Mouse (Mus musculus): ENCODE results near the gene Glis3. TPM values are rescaled to one million over a fixed set of nuclear protein-coding genes. Genes with fewer than 3 reads are reported as not detected.

Gene Glis3
- polyA plus RNA-seq, 1 experiment from 2014 or later = 1.8 TPM

DNA sequence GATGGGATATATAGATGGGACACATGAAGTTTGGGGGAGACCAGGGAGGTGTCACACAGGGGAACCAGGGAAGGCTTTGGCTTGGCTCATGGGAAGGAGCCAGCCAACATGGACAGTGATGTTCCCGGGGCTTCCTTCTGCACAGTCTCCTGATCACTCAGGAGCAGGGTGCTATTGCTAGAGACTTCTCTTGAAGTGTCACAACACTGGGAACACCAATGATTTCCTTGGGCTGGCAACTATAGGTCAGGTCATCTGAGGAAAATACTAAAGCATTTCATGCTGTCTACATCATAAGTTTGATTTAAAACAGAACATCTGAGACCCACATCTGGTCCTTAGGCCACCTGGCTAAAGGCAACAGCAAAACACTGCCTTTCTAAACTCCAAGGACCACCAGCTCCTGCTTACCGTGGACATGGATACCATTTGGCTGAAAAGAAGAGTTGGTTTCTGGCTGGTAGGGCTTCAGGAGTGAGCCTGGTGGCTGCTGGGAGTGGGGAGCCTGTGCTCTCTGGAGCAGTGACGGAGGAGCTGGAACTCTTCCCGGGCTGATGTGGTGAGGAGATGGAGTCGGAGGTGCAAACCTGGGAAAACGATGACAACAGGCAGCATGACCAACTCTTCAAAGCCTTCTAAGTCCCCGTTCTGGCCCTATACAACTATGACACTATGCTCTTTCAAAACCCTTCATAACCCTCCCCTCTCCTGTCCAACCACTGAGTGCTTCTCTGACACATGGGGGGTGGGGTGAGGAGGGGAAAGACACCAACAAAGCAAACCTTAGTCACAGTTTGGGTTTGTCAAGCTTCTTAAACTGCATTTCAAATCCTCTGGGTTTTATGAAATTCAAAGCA is 396.4 kb downstream of the Glis3 start:
- Histone ChIP-seq H3K27me3 (ENCODE audit: control insufficient read depth, insufficient read depth, low read length) (no peaks in the 10 kb centered on the region), H3K4me3 (ENCODE audit: low read depth, low read length) (no peak overlapping the region), H3K4me2 (replicated peaks; ENCODE audit: low read depth, low read length) (no peak overlapping the region), H3K27ac (ENCODE audit: low read length) (no peak overlapping the region), H3K36me3 (ENCODE audit: control insufficient read depth, insufficient read depth, low read length) (no peaks in the 10 kb centered on the region), H3K9ac (replicated peaks; ENCODE audit: low read depth, low read length) (no peak overlapping the region), H3K4me1 (ENCODE audit: control insufficient read depth, insufficient read depth, low read length) (no peaks in the 10 kb centered on the region), H3K9me3 (ENCODE audit: control insufficient read depth, low read depth, low read length) (no peaks in the 10 kb centered on the region)
- ATAC-seq (ENCODE audit: insufficient number of reproducible peaks, insufficient read depth, low FRiP score, low read depth) = no peak
- 87% methylated on average over 7 of the region's 7 CpGs for WGBS

DNA sequence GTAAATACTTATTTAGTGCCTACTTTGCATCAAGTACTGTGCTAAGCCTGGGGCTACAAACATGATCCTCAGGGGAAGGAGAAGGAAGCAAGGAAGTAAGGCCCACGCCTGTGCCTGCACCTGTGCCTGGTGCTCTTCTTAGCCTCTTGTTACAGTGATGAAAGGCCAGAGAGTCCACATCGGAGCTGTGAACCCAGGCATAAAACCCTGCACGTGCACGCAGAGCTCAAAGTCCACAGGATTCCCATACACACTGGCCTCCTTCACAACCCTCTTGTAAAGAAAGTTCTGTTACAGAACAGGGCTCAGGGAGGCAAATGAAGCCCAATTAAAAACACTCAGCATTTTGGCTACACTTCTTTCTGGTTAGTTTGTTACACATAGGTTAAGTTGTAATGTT is 398.5 kb downstream of the Glis3 start:
- Histone ChIP-seq H3K4me3 (ENCODE audit: low read depth, low read length) (no peak overlapping the region), H3K9ac (replicated peaks; ENCODE audit: low read depth, low read length) (no peak overlapping the region), H3K27me3 (ENCODE audit: control insufficient read depth, insufficient read depth, low read length) (no peaks in the 10 kb centered on the region), H3K27ac (ENCODE audit: low read length) (no peak overlapping the region), H3K4me2 (replicated peaks; ENCODE audit: low read depth, low read length) (no peak overlapping the region), H3K9me3 (ENCODE audit: control insufficient read depth, low read depth, low read length) (no peaks in the 10 kb centered on the region), H3K4me1 (ENCODE audit: control insufficient read depth, insufficient read depth, low read length) (no peaks in the 10 kb centered on the region), H3K36me3 (ENCODE audit: control insufficient read depth, insufficient read depth, low read length) (no peaks in the 10 kb centered on the region)
- WGBS = 82% methylated on average over 4 of the region's 4 CpGs
- ATAC-seq (ENCODE audit: insufficient number of reproducible peaks, insufficient read depth, low FRiP score, low read depth) = no peak

DNA sequence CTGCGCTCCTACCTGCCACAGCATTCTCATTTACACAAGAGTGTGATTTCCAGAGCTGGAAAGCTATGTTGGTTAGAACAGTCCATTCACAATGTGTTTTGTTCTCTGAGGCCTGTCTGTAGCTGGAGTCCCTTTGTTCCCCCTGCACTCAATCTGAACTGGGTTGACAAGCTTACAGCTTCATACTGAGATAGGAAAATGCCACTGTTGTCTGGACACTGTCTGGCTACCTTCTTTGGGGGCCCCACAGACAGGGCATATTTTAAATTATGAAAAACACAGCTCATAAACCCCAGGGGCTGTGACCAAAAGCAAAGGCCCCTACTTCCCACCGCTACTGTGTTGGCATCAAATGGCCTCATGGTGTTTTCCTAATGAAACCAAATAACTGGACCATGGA is 402.8 kb downstream of the Glis3 start:
- Histone ChIP-seq H3K9me3 (ENCODE audit: control insufficient read depth, low read depth, low read length) (no peaks in the 10 kb centered on the region), H3K4me1 (ENCODE audit: control insufficient read depth, insufficient read depth, low read length) (no peaks in the 10 kb centered on the region), H3K4me2 (replicated peaks; ENCODE audit: low read depth, low read length) (no peak overlapping the region), H3K9ac (replicated peaks; ENCODE audit: low read depth, low read length) (no peak overlapping the region), H3K36me3 (ENCODE audit: control insufficient read depth, insufficient read depth, low read length) (no peaks in the 10 kb centered on the region), H3K4me3 (ENCODE audit: low read depth, low read length) (no peak overlapping the region), H3K27me3 (ENCODE audit: control insufficient read depth, insufficient read depth, low read length) (no peaks in the 10 kb centered on the region), H3K27ac (ENCODE audit: low read length) (no peak overlapping the region)
- 91% methylated on average over 2 of the region's 2 CpGs for WGBS
- ATAC-seq (ENCODE audit: insufficient number of reproducible peaks, insufficient read depth, low FRiP score, low read depth) = no peak

DNA sequence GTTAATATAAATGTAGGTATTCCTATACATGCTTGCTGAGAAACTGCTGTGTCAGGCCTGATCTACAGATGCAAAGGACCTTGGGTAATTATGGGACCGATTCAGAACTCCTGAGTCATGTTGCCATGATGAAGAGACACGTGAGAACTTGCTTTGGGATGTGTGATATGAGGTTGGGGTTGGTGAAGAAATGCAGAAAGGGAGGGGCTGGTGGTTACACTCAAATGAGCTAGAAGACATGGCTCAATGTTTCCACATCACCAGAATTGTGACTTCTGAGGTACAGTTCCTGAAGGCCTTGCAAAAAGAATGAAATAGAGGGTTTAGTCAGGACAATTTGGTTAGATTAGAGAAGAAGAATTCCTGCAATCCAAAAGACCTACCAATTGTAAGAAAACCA is 405.4 kb downstream of the Glis3 start:
- Histone ChIP-seq H3K4me1 (ENCODE audit: control insufficient read depth, insufficient read depth, low read length) (no peaks in the 10 kb centered on the region), H3K36me3 (ENCODE audit: control insufficient read depth, insufficient read depth, low read length) (no peaks in the 10 kb centered on the region), H3K27me3 (ENCODE audit: control insufficient read depth, insufficient read depth, low read length) (no peaks in the 10 kb centered on the region), H3K9me3 (ENCODE audit: control insufficient read depth, low read depth, low read length) (no peaks in the 10 kb centered on the region), H3K4me2 (replicated peaks; ENCODE audit: low read depth, low read length) (no peak overlapping the region), H3K4me3 (ENCODE audit: low read depth, low read length) (no peak overlapping the region), H3K27ac (ENCODE audit: low read length) (no peak overlapping the region), H3K9ac (replicated peaks; ENCODE audit: low read depth, low read length) (no peak overlapping the region)
- ATAC-seq (ENCODE audit: insufficient number of reproducible peaks, insufficient read depth, low FRiP score, low read depth) = no peak
- 75% methylated on average over 2 of the region's 2 CpGs for WGBS

DNA sequence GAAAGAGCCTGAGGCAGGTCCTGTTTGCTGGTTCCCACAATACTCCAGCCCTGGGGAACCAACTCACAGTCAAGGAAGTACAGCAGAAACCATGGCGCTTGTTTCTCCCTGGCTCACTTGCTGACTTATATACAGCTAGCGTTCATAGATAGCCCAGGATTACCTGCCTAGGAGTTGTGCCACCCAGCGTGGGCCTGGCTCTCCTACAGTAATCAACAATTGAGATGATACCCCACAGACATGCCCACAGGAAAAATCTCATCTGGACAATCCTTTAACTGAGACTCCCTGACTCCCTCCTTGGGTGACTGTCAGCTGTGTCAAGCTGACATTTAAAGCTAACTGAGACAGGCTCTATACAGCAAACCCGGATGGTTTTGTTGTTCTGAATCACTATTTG is 405.9 kb downstream of the Glis3 start:
- Histone ChIP-seq H3K4me2 (replicated peaks; ENCODE audit: low read depth, low read length) (no peak overlapping the region), H3K9me3 (ENCODE audit: control insufficient read depth, low read depth, low read length) (no peaks in the 10 kb centered on the region), H3K4me1 (ENCODE audit: control insufficient read depth, insufficient read depth, low read length) (no peaks in the 10 kb centered on the region), H3K27ac (ENCODE audit: low read length) (no peak overlapping the region), H3K36me3 (ENCODE audit: control insufficient read depth, insufficient read depth, low read length) (no peaks in the 10 kb centered on the region), H3K4me3 (ENCODE audit: low read depth, low read length) (no peak overlapping the region), H3K27me3 (ENCODE audit: control insufficient read depth, insufficient read depth, low read length) (no peaks in the 10 kb centered on the region), H3K9ac (replicated peaks; ENCODE audit: low read depth, low read length) (no peak overlapping the region)
- WGBS = 82% methylated on average over 4 of the region's 4 CpGs
- no peak for ATAC-seq (ENCODE audit: insufficient number of reproducible peaks, insufficient read depth, low FRiP score, low read depth)

DNA sequence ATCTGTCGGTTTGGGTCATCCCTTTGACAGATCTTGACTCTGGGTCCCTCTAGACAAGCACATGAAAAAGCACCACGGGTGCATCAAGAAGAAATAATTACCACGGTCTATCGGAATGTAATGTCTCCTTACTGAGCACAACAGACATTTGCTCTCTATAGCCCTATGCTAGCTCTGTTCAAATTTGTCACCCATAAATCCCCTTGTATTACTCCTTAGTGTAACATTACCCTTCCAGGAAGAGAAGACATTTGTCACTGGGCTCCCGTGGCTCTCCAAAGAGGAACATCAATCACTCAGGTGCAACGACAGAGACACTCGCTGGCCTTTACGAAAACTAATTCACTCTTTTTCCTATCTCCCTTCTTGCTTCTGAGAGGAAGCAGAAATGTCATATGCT is 413.0 kb downstream of the Glis3 start:
- no peak overlapping the region for H3K4me3 ChIP-seq (ENCODE audit: low read depth, low read length)
- no peak for ATAC-seq (ENCODE audit: insufficient number of reproducible peaks, insufficient read depth, low FRiP score, low read depth)
- H3K4me2 ChIP-seq (replicated peaks; ENCODE audit: low read depth, low read length) = no peak overlapping the region
- no peaks in the 10 kb centered on the region for H3K36me3 ChIP-seq (ENCODE audit: control insufficient read depth, insufficient read depth, low read length)
- no peak overlapping the region for H3K9ac ChIP-seq (replicated peaks; ENCODE audit: low read depth, low read length)
- no peak overlapping the region for H3K27ac ChIP-seq (ENCODE audit: low read length)
- no peaks in the 10 kb centered on the region for H3K4me1 ChIP-seq (ENCODE audit: control insufficient read depth, insufficient read depth, low read length)
- 51% methylated on average over 8 of the region's 8 CpGs for WGBS
- H3K27me3 ChIP-seq (ENCODE audit: control insufficient read depth, insufficient read depth, low read length) = no peaks in the 10 kb centered on the region
- no peaks in the 10 kb centered on the region for H3K9me3 ChIP-seq (ENCODE audit: control insufficient read depth, low read depth, low read length)

DNA sequence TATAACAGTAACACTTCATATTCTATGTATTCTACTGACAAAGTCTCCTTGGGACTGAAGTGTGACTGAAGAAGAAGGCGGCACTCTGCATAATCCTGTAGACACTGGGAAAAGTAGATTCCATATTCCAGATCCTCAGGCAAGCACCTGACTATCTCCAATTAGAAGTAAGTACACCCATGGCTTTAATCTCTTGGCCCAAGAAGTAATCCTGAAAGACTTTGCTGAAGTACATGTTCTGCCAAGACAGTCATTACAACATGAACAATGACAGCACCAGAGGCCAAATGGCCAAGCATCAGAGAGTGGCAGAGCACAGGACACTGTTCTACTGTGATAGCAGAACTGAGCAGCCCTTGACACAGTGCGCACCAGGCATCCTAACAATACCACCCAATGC is 414.1 kb downstream of the Glis3 start:
- Histone ChIP-seq H3K27me3 (ENCODE audit: control insufficient read depth, insufficient read depth, low read length) (no peaks in the 10 kb centered on the region), H3K9me3 (ENCODE audit: control insufficient read depth, low read depth, low read length) (no peaks in the 10 kb centered on the region), H3K4me1 (ENCODE audit: control insufficient read depth, insufficient read depth, low read length) (no peaks in the 10 kb centered on the region), H3K4me2 (replicated peaks; ENCODE audit: low read depth, low read length) (no peak overlapping the region), H3K27ac (ENCODE audit: low read length) (no peak overlapping the region), H3K4me3 (ENCODE audit: low read depth, low read length) (no peak overlapping the region), H3K36me3 (ENCODE audit: control insufficient read depth, insufficient read depth, low read length) (no peaks in the 10 kb centered on the region), H3K9ac (replicated peaks; ENCODE audit: low read depth, low read length) (no peak overlapping the region)
- ATAC-seq (ENCODE audit: insufficient number of reproducible peaks, insufficient read depth, low FRiP score, low read depth) = no peak
- 92% methylated on average over 2 of the region's 2 CpGs for WGBS

DNA sequence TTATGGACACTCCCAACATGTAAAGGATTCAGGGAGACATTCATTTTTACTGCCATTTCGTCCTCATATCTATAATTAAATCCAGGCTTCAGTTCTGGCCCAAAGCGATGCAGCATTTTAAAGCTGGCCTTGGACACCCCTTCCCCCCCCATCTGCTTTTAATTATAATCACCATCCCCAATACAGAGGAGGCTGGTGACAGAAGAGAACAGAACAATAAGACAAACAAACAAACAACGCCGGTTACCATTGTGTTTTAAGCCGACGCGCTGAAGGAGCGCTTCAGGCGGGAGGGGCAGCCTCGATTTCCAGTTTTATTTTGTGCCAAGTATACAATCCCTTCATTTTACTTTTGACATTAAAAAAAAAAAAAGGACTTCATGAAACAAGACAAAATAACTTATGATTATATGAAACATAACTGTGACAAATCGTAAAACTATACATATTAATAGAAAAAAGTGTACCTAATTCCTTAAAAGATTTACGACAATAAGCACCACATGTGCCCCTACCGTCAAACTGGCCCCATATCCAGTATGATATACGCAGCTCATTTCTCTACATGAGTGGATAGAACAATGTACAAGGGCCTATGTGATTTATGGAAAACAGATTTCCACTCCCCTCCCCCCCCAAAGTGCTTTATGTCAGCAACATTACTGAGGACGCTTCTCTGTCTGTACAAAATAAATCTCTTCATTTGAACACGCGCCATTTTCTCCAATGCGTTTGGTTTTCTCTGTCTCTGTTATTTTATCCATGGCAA is 420.8 kb downstream of the Glis3 start:
- WGBS = 87% methylated on average over 18 of the region's 18 CpGs
- no peaks in the 10 kb centered on the region for H3K9me3 ChIP-seq (ENCODE audit: control insufficient read depth, low read depth, low read length)
- no peaks in the 10 kb centered on the region for H3K27me3 ChIP-seq (ENCODE audit: control insufficient read depth, insufficient read depth, low read length)
- no peak overlapping the region for H3K9ac ChIP-seq (replicated peaks; ENCODE audit: low read depth, low read length)
- H3K27ac ChIP-seq (ENCODE audit: low read length) = no peak overlapping the region
- no peaks in the 10 kb centered on the region for H3K36me3 ChIP-seq (ENCODE audit: control insufficient read depth, insufficient read depth, low read length)
- H3K4me2 ChIP-seq (replicated peaks; ENCODE audit: low read depth, low read length) = no peak overlapping the region
- no peak for ATAC-seq (ENCODE audit: insufficient number of reproducible peaks, insufficient read depth, low FRiP score, low read depth)
- no peak overlapping the region for H3K4me3 ChIP-seq (ENCODE audit: low read depth, low read length)
- no peaks in the 10 kb centered on the region for H3K4me1 ChIP-seq (ENCODE audit: control insufficient read depth, insufficient read depth, low read length)

Measured in stomach, embryonic 14.5 days (tissue).